Mouse (Mus musculus): ENCODE measurements around the gene Glt6d1. TPM values are rescaled to one million over a fixed set of nuclear protein-coding genes. Genes with fewer than 3 reads are reported as not detected.

Gene Glt6d1
- total and polyA plus RNA-seq, 3 experiments: not detected

DNA sequence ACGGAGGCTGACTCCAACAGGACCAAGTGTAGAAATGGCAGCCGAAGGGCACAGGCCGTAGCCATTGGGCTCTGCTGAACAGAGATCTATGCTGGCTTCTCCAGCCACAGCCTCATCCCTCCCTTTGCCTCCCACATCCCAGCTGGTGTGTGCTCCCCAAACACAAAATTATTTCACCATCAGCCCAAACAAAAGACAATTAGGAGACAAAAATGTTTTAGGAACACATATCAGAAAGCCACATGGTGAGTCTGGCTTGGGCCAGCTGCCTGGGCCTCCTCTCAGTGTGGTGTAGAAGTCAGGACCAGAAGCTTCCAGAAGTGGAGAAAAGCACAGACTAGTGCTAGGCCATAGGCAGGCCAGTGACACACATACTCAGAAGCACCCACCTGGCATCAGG lies 28.4 kb upstream of the Glt6d1 start:
- Histone ChIP-seq H3K4me3 (ENCODE audit: control insufficient read depth in 1 of 2, insufficient read depth in 1 of 2, low read depth in 2 of 2, low read length in 2 of 2) (no peak overlapping the region), H3K4me1 (ENCODE audit: control insufficient read depth in 1 of 2, insufficient read depth in 2 of 2, low read length in 2 of 2) (no peaks in the 10 kb centered on the region), H3K9me3 (replicated peaks; ENCODE audit: insufficient read depth, low read length) (no peaks in the 10 kb centered on the region), H3K79me2 (ENCODE audit: control insufficient read depth, insufficient read depth, low read length, poor library complexity) (no peaks in the 10 kb centered on the region), H3K9ac (ENCODE audit: control insufficient read depth, low read depth, low read length, poor library complexity, severe bottlenecking) (no peak overlapping the region), H3K27ac (ENCODE audit: control insufficient read depth, low read depth, low read length) (no peak overlapping the region), H3K36me3 (ENCODE audit: control insufficient read depth in 1 of 2, insufficient read depth in 2 of 2, low read length in 2 of 2) (no peaks in the 10 kb centered on the region), H3K27me3 (ENCODE audit: control insufficient read depth in 1 of 2, insufficient read depth in 2 of 2, low read length in 2 of 2) (no peaks in the 10 kb centered on the region)
- TF ChIP-seq SMC3 (IDR thresholded peaks at IDR 0.05; ENCODE audit: low read depth, low read length) (no peak), JUND (IDR thresholded peaks at IDR 0.05; ENCODE audit: low read depth, low read length) (no peak), POLR2A (IDR thresholded peaks at IDR 0.05; ENCODE audit: control insufficient read depth in 1 of 2, insufficient read depth in 1 of 2, low read depth in 1 of 2, low read length in 2 of 2, poor library complexity in 1 of 2) (no peak), CTCF (IDR thresholded peaks at IDR 0.05 in 2 of 3, conservative IDR thresholded peaks at IDR 0.05 in 1 of 3; ENCODE audit: control insufficient read depth in 1 of 3, insufficient read depth in 1 of 3, low read depth in 2 of 3, low read length in 3 of 3, poor library complexity in 1 of 3, severe bottlenecking in 1 of 3) (no peak)
- no peak for DNase-seq (ENCODE audit: low read depth, low spot score)

DNA sequence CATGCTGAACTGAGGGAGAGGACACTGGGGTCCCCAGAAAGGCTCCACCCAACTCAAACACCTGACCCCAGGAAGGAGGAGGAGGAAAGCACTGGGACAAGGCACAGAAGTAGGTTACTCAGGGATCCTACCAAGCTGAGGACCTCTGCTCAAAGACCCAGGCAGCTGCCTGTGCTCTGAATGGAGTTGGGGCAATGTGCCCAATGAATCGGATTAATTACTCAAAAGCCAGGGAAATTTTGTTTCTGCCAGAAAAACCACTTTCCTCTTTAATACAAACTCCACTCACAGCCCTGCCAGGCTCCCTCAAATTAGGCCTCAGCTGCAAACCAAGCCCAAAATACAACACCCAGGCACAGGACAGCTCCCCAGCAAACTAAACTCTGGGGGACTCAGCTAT lies 27.1 kb upstream of the Glt6d1 start:
- Histone ChIP-seq H3K4me3 (ENCODE audit: control insufficient read depth in 1 of 2, insufficient read depth in 1 of 2, low read depth in 2 of 2, low read length in 2 of 2) (no peak overlapping the region), H3K9me3 (replicated peaks; ENCODE audit: insufficient read depth, low read length) (no peaks in the 10 kb centered on the region), H3K27me3 (ENCODE audit: control insufficient read depth in 1 of 2, insufficient read depth in 2 of 2, low read length in 2 of 2) (no peaks in the 10 kb centered on the region), H3K27ac (ENCODE audit: control insufficient read depth, low read depth, low read length) (no peak overlapping the region), H3K36me3 (ENCODE audit: control insufficient read depth in 1 of 2, insufficient read depth in 2 of 2, low read length in 2 of 2) (no peaks in the 10 kb centered on the region), H3K4me1 (ENCODE audit: control insufficient read depth in 1 of 2, insufficient read depth in 2 of 2, low read length in 2 of 2) (no peaks in the 10 kb centered on the region), H3K9ac (ENCODE audit: control insufficient read depth, low read depth, low read length, poor library complexity, severe bottlenecking) (no peak overlapping the region), H3K79me2 (ENCODE audit: control insufficient read depth, insufficient read depth, low read length, poor library complexity) (no peaks in the 10 kb centered on the region)
- TF ChIP-seq RCOR1 (IDR thresholded peaks at IDR 0.05; ENCODE audit: low read depth, low read length) (no peak), MYC (IDR thresholded peaks at IDR 0.05; ENCODE audit: low read depth, low read length) (no peak), EP300 (IDR thresholded peaks at IDR 0.05; ENCODE audit: low read depth in 1 of 2, low read length in 2 of 2) (no peak), GABPA (IDR thresholded peaks at IDR 0.05; ENCODE audit: low read depth, low read length) (no peak), ZMIZ1 (IDR thresholded peaks at IDR 0.05; ENCODE audit: low read depth, low read length) (no peak), MEF2A (IDR thresholded peaks at IDR 0.05; ENCODE audit: extremely low read depth, insufficient replicate concordance, low read depth, low read length, poor library complexity, severe bottlenecking) (no peak), ETS1 (IDR thresholded peaks at IDR 0.05; ENCODE audit: low read depth, low read length) (no peak), USF1 (IDR thresholded peaks at IDR 0.05; ENCODE audit: low read depth, low read length) (no peak)
- no peak for DNase-seq (ENCODE audit: low read depth, low spot score)

DNA sequence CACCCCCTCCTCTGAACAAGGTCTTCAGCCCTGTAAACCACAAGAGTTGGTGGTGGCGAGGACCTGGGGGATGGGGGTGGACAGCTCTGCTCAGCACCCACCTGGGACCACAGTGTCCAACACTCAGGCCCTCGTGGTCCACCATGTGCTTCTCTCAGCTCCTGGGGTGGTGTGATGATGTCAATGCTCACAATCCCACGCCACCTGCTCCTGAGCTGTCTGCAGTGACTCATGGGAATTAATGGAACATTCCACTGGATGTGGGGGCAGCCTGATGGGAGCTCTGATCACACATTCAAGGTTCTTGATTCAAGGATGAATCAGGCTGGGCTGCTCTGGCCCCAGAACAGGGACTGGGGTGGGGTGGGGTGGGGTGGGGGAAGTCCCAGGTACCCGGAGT lies 26.5 kb upstream of the Glt6d1 start:
- no peaks in the 10 kb centered on the region for H3K27me3 ChIP-seq (ENCODE audit: control insufficient read depth in 1 of 2, insufficient read depth in 2 of 2, low read length in 2 of 2)
- no peak overlapping the region for H3K9ac ChIP-seq (ENCODE audit: control insufficient read depth, low read depth, low read length, poor library complexity, severe bottlenecking)
- no peaks in the 10 kb centered on the region for H3K4me1 ChIP-seq (ENCODE audit: control insufficient read depth in 1 of 2, insufficient read depth in 2 of 2, low read length in 2 of 2)
- no peak for TF ChIP-seq ZKSCAN1 (IDR thresholded peaks at IDR 0.05; ENCODE audit: low read depth, low read length)
- TF ChIP-seq UBTF (IDR thresholded peaks at IDR 0.05; ENCODE audit: borderline replicate concordance, insufficient read depth, low read depth, low read length): no peak
- no peak for TF ChIP-seq ELF1 (IDR thresholded peaks at IDR 0.05; ENCODE audit: low read depth, low read length)
- TF ChIP-seq CHD2 (IDR thresholded peaks at IDR 0.05; ENCODE audit: low read length): no peak
- TF ChIP-seq HCFC1 (IDR thresholded peaks at IDR 0.05; ENCODE audit: low read depth, low read length): no peak
- H3K79me2 ChIP-seq (ENCODE audit: control insufficient read depth, insufficient read depth, low read length, poor library complexity): no peaks in the 10 kb centered on the region
- no peaks in the 10 kb centered on the region for H3K36me3 ChIP-seq (ENCODE audit: control insufficient read depth in 1 of 2, insufficient read depth in 2 of 2, low read length in 2 of 2)
- H3K27ac ChIP-seq (ENCODE audit: control insufficient read depth, low read depth, low read length): no peak overlapping the region
- H3K9me3 ChIP-seq (replicated peaks; ENCODE audit: insufficient read depth, low read length): no peaks in the 10 kb centered on the region
- no peak for DNase-seq (ENCODE audit: low read depth, low spot score)
- H3K4me3 ChIP-seq (ENCODE audit: control insufficient read depth in 1 of 2, insufficient read depth in 1 of 2, low read depth in 2 of 2, low read length in 2 of 2): no peak overlapping the region

Measured in MEL (cell line).